Mouse (Mus musculus): Measurements from ENCODE around the gene Cirbp. TPM values are rescaled to one million over a fixed set of nuclear protein-coding genes. Genes with fewer than 3 reads are reported as not detected.
A peak's percentile ranks its signal among the peaks of the same experiment; 100 is the strongest.
"Not testable (repeated sequence)": the region's sequence is repeated elsewhere in the genome, so short reads cannot be mapped to it uniquely, and the experiment has no call there.

The Cirbp gene
- polyA plus RNA-seq, 1 experiment from 2014 or later = 90.3 TPM

- H3K36me3 ChIP-seq = no peaks in the 10 kb centered on the region
- no peak overlapping the region for H3K4me2 ChIP-seq
- H3K4me3 ChIP-seq (replicated peaks) = no peak overlapping the region
- H3K9me3 ChIP-seq = no peaks in the 10 kb centered on the region
- ATAC-seq (ENCODE audit: insufficient read depth, low FRiP score, low read depth) = no peak
- no peaks in the 10 kb centered on the region for H3K4me1 ChIP-seq
- H3K9ac ChIP-seq = no peak overlapping the region
- H3K27me3 ChIP-seq (replicated peaks) = peaks cover 14% of the 10 kb centered on the region; the same call in 1 of the 2 replicates
- H3K27ac ChIP-seq = no peak overlapping the region
- WGBS = 100% methylated on average over 1 of the region's 1 CpGs
These were observed 30.4 kb downstream of the Cirbp start for GRCm38 (mm10) chr10:80196167-80196566.

- H3K9me3 ChIP-seq = no peaks in the 10 kb centered on the region
These were observed 31.2 kb downstream of the Cirbp start for GRCm38 (mm10) chr10:80196778-80197581.

GRCm38 (mm10) chr10:80199440-80200008 lies 33.7 kb downstream of the Cirbp start:
- no peaks in the 10 kb centered on the region for H3K4me1 ChIP-seq
- H3K4me3 ChIP-seq (replicated peaks) = no peak overlapping the region
- no peak overlapping the region for H3K4me2 ChIP-seq
- H3K36me3 ChIP-seq = no peaks in the 10 kb centered on the region
- 43% methylated on average over 3 of the region's 3 CpGs for WGBS
- no peak overlapping the region for H3K9ac ChIP-seq
- peak; percentile 69; the same call in 1 of the 2 replicates for ATAC-seq (ENCODE audit: insufficient read depth, low FRiP score, low read depth)
- H3K27me3 ChIP-seq (replicated peaks) = no peaks in the 10 kb centered on the region
- H3K27ac ChIP-seq = no peak overlapping the region
- no peaks in the 10 kb centered on the region for H3K9me3 ChIP-seq

More at GRCm38 (mm10) chr10:80196778-80197581, 31.2 kb downstream of the Cirbp start:
- WGBS = 78% methylated on average over 33 of the region's 33 CpGs
- Histone ChIP-seq H3K9ac (no peak overlapping the region), H3K36me3 (no peaks in the 10 kb centered on the region), H3K27me3 (replicated peaks) (peaks cover 8% of the 10 kb centered on the region; the same call in 1 of the 2 replicates), H3K27ac (no peak overlapping the region), H3K4me1 (no peaks in the 10 kb centered on the region), H3K4me2 (no peak overlapping the region), H3K4me3 (replicated peaks) (no peak overlapping the region)
- ATAC-seq (ENCODE audit: insufficient read depth, low FRiP score, low read depth) = no peak

- 74% methylated on average over 6 of the region's 6 CpGs for WGBS
- Histone ChIP-seq H3K27ac (no peak overlapping the region), H3K9me3 (no peaks in the 10 kb centered on the region), H3K27me3 (replicated peaks) (no peaks in the 10 kb centered on the region), H3K9ac (no peak overlapping the region), H3K36me3 (no peaks in the 10 kb centered on the region), H3K4me1 (no peaks in the 10 kb centered on the region), H3K4me2 (no peak overlapping the region), H3K4me3 (replicated peaks) (no peak overlapping the region)
- ATAC-seq (ENCODE audit: insufficient read depth, low FRiP score, low read depth) = no peak
These were observed 34.7 kb downstream of the Cirbp start for GRCm38 (mm10) chr10:80200485-80200884.

GRCm38 (mm10) chr10:80204055-80204454 lies 38.3 kb downstream of the Cirbp start:
- WGBS = 21% methylated on average over 7 of the region's 7 CpGs
- no peak for ATAC-seq (ENCODE audit: insufficient read depth, low FRiP score, low read depth)
- H3K27ac ChIP-seq = no peak overlapping the region
- H3K4me3 ChIP-seq (replicated peaks) = no peak overlapping the region
- no peak overlapping the region for H3K4me2 ChIP-seq
- H3K4me1 ChIP-seq = peaks cover 4% of the 10 kb centered on the region; the same call in 1 of the 2 replicates
- no peaks in the 10 kb centered on the region for H3K36me3 ChIP-seq
- H3K27me3 ChIP-seq (replicated peaks) = no peaks in the 10 kb centered on the region
- H3K9ac ChIP-seq = no peak overlapping the region
- no peaks in the 10 kb centered on the region for H3K9me3 ChIP-seq

GRCm38 (mm10) chr10:80207201-80207600 lies 41.4 kb downstream of the Cirbp start:
- Histone ChIP-seq H3K4me2 (no peak overlapping the region), H3K4me1 (peaks cover 6% of the 10 kb centered on the region; the same call in 1 of the 2 replicates), H3K9ac (no peak overlapping the region), H3K4me3 (replicated peaks) (no peak overlapping the region), H3K36me3 (no peaks in the 10 kb centered on the region), H3K27ac (no peak overlapping the region), H3K27me3 (replicated peaks) (no peaks in the 10 kb centered on the region), H3K9me3 (no peaks in the 10 kb centered on the region)
- no peak for ATAC-seq (ENCODE audit: insufficient read depth, low FRiP score, low read depth)
- 72% methylated on average over 1 of the region's 1 CpGs for WGBS

GRCm38 (mm10) chr10:80207676-80208075 lies 41.9 kb downstream of the Cirbp start:
- Histone ChIP-seq H3K9ac (no peak overlapping the region), H3K4me1 (peaks cover 6% of the 10 kb centered on the region; the same call in 1 of the 2 replicates), H3K27ac (no peak overlapping the region), H3K36me3 (no peaks in the 10 kb centered on the region), H3K9me3 (no peaks in the 10 kb centered on the region), H3K4me2 (no peak overlapping the region), H3K27me3 (replicated peaks) (no peaks in the 10 kb centered on the region), H3K4me3 (replicated peaks) (no peak overlapping the region)
- 76% methylated on average over 10 of the region's 10 CpGs for WGBS
- ATAC-seq (ENCODE audit: insufficient read depth, low FRiP score, low read depth) = no peak

GRCm38 (mm10) chr10:80208248-80208647 lies 42.5 kb downstream of the Cirbp start:
- WGBS = 74% methylated on average over 4 of the region's 4 CpGs
- no peaks in the 10 kb centered on the region for H3K36me3 ChIP-seq
- H3K27me3 ChIP-seq (replicated peaks) = no peaks in the 10 kb centered on the region
- no peak overlapping the region for H3K4me3 ChIP-seq (replicated peaks)
- no peak overlapping the region for H3K9ac ChIP-seq
- H3K27ac ChIP-seq = no peak overlapping the region
- H3K4me1 ChIP-seq = peaks cover 6% of the 10 kb centered on the region; the same call in 1 of the 2 replicates
- ATAC-seq (ENCODE audit: insufficient read depth, low FRiP score, low read depth) = no peak
- no peaks in the 10 kb centered on the region for H3K9me3 ChIP-seq
- no peak overlapping the region for H3K4me2 ChIP-seq

GRCm38 (mm10) chr10:80208841-80209371 lies 43.1 kb downstream of the Cirbp start:
- H3K36me3 ChIP-seq = no peaks in the 10 kb centered on the region
- H3K4me2 ChIP-seq = peak overlapping the region; percentile 21; the same call in 1 of the 2 replicates
- no peaks in the 10 kb centered on the region for H3K9me3 ChIP-seq
- no peak overlapping the region for H3K4me3 ChIP-seq (replicated peaks)
- H3K27me3 ChIP-seq (replicated peaks) = no peaks in the 10 kb centered on the region
- no peak overlapping the region for H3K27ac ChIP-seq
- no peak for ATAC-seq (ENCODE audit: insufficient read depth, low FRiP score, low read depth)
- WGBS = 13% methylated on average over 24 of the region's 24 CpGs
- H3K4me1 ChIP-seq = peaks cover 6% of the 10 kb centered on the region; the same call in 1 of the 2 replicates
- no peak overlapping the region for H3K9ac ChIP-seq

- H3K9me3 ChIP-seq; H3K4me1 ChIP-seq; H3K9ac ChIP-seq; H3K4me2 ChIP-seq; H3K27ac ChIP-seq; H3K27me3 ChIP-seq (replicated peaks); H3K4me3 ChIP-seq (replicated peaks); H3K36me3 ChIP-seq; ATAC-seq (ENCODE audit: insufficient read depth, low FRiP score, low read depth): not testable (repeated sequence)
- WGBS = 65% methylated on average over 7 of the region's 7 CpGs
These were observed 45.8 kb downstream of the Cirbp start for GRCm38 (mm10) chr10:80211547-80212103.

- ATAC-seq (ENCODE audit: insufficient read depth, low FRiP score, low read depth) = no peak
- Histone ChIP-seq H3K4me3 (replicated peaks) (no peak overlapping the region), H3K9me3 (no peaks in the 10 kb centered on the region), H3K4me2 (no peak overlapping the region), H3K9ac (no peak overlapping the region), H3K4me1 (0 out of 2 replicates have a peak, but pooled peaks cover 3% of the 10 kb centered on the region), H3K27me3 (replicated peaks) (no peaks in the 10 kb centered on the region), H3K27ac (0 out of 2 replicates have a peak overlapping the region, but pooled peaks have one; percentile 11), H3K36me3 (no peaks in the 10 kb centered on the region)
- WGBS = 28% methylated on average over 16 of the region's 16 CpGs
These were observed 49.4 kb downstream of the Cirbp start for GRCm38 (mm10) chr10:80215048-80215772.
